Mouse (Mus musculus) embryonic fibroblast, embryonic 13.5 days (primary cell): Measurements from ENCODE around the gene Nfix.

ENCODE experiments used
- CTCF ChIP-seq: IDR thresholded peaks from 2 replicates; pipeline ENCODE4 v1.5.1; 2011; ENCODE audit warnings: mild to moderate bottlenecking, control low read depth, low read length, moderate library complexity, borderline replicate concordance; ENCODE audit not compliant: insufficient read depth
- POLR2A ChIP-seq: IDR thresholded peaks from 2 replicates; pipeline ENCODE4 v1.6.1; 2011; ENCODE audit warnings: low read depth, mild to moderate bottlenecking, control low read depth, low read length, moderate library complexity

GRCm38 (mm10) chr8:84840248-84840999, 40.3 kb upstream of the Nfix start, which contains the start of gene Rad23a:
- TF ChIP-seq CTCF (no peak), POLR2A (peak; percentile 92)
